Mouse (Mus musculus): ENCODE measurements around the gene Add1.
"Not testable (repeated sequence)": the region's sequence is repeated elsewhere in the genome, so short reads cannot be mapped to it uniquely, and the experiment has no call there.

The Add1 gene

GRCm38 (mm10) chr5:34550251-34550650, 23.2 kb upstream of the Add1 start:
- DNase-seq (ENCODE audit: low spot score in 2 of 2), result no peak

- DNase-seq (ENCODE audit: low spot score in 2 of 2), result no peak
Measured at GRCm38 (mm10) chr5:34551821-34552220, 21.6 kb upstream of the Add1 start.

- DNase-seq (ENCODE audit: low spot score in 2 of 2), result no peak
Measured at GRCm38 (mm10) chr5:34563854-34564253, 9.6 kb upstream of the Add1 start.

- DNase-seq (ENCODE audit: low spot score in 2 of 2), result no peak
Measured at GRCm38 (mm10) chr5:34564291-34564690, 9.2 kb upstream of the Add1 start.

DNA sequence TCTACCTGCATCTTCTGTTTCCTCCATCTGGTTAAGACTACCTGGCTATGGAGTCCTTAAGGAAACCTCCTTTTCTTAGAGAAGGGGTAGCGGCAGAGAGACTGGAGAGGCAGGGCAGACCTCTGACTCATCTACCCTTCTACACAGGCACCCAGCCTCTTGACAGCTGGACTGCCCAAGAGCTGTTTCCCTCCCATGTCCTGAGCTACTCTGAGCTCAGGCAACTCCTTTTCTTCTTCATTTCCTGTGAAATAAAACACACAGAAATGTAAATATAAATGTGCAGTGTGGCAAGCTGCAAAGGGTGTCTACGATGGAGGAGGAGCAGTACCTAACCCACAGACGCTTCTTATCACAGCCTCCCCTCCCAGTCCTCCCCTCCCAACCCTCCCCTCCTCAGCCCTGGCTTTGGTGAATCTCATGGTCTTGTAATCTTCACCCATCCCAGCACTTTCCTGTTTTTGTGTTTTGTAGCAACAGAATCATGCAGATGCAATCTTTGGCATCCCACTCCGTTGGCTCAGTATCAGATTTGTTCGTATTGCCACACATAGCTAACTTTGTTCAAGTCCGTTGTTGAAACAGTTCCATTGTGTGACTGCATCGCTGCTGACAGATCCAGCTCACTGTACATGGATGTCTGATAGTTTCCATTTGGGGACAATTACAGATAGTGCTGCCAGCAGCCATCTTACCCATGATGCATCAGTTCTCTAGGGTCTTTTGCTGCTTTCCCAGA, 7.8 kb upstream of the Add1 start:
- no peak for DNase-seq (ENCODE audit: low spot score in 2 of 2)

- peak in 1 of 2 experiments; percentile 40 for DNase-seq (ENCODE audit: low spot score in 2 of 2)
Measured at GRCm38 (mm10) chr5:34571551-34571950, 1.9 kb upstream of the Add1 start.

GRCm38 (mm10) chr5:34572568-34572967, 896 bp upstream of the Add1 start:
- peak in 1 of 2 experiments; percentile 31 for DNase-seq (ENCODE audit: low spot score in 2 of 2)

DNA sequence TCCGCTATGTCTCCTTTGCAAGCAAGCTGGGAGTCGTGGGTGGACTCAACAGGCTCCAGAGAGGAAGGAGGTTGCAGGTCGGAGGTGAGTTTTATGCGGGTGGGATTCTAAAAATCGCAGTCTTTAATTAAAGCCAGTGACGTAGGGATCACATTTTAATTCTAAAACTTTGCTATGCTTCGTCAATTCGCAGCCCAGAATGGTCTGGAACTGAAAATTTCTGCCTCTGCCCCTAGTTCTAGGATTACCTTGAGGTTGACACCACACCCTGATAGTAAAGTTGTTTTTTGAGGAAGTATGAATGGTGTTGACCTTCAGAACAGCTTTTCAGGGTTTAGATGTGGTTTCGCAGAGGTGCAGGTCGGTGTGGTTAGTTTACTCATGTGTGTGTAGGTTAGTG, 1.3 kb downstream of the Add1 start:
- peak; percentile 38 to 46 for DNase-seq (ENCODE audit: low spot score in 2 of 2)

DNA sequence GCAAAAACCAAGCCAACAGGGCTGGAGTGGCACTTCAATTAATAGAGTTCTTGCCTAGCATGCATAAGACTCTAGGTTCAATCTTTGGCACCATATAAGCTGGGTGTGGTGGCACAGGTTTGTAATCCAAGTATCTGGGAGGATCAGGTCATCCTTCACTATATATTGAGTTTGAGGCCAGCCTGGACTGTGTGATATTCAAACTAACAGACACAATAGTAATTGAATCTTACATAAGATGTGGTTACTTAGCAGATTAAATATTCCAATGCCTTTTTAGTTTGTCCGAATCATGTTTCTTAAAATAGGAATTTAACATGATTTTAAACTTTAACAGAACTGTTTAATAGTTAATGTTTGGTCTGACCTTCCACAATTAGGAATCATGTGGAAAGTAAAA, 2.8 kb downstream of the Add1 start:
- no peak for DNase-seq (ENCODE audit: low spot score in 2 of 2)

DNA sequence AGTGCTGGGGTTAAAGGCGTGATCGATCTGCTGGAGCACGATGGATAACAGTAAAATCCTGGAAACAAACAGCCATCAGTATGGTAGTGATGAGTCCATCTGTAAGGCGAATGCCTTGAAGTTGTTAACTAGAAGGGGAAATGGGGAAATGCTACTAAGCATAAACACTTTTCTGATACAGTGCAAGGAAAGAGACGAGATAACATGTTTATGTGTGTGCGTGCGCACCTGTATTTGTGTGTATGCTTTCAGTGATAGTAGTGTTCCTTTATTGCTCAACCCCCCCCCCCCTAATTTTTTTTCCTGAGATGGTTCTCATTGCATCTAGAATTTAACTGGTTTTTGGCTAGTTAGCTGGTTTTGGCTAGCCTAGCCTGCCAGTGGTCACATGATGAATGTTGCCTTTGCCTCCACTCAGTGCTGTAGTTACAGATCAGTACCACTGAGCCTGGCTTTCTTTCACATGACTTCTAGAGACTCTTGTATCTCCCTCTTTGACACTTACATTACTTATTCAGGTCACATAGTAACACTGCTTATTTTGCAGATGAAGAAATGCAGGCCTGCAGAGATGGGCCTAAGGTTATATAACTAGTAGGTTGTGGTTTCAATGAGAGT, 4.7 kb downstream of the Add1 start:
- no peak for DNase-seq (ENCODE audit: low spot score in 2 of 2)

DNA sequence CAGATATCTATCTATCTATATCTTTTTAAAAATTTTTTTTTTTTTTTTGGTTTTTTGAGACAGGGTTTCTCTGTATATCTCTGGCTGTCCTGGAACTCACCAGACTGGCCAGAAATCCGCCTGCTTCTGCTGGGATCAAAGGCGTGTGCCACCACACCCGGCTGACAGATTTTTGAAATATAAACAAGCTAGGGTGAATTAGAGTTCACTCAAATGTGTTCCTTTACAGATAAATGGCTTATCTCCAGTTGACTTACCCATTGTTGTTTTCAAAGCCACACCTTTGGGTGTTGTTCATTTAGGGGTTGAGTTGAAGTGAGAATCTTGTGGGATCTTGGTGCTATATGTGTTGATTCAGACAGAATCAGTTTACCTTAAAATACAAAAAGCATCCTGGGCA, 5.9 kb downstream of the Add1 start:
- DNase-seq (ENCODE audit: low spot score in 2 of 2), result no peak

GRCm38 (mm10) chr5:34581671-34582313, 8.3 kb downstream of the Add1 start:
- DNase-seq (ENCODE audit: low spot score in 2 of 2), result peak; percentile 35 to 50

GRCm38 (mm10) chr5:34582314-34582675, 8.8 kb downstream of the Add1 start:
- peak in 1 of 2 experiments; percentile 43 for DNase-seq (ENCODE audit: low spot score in 2 of 2)

- DNase-seq (ENCODE audit: low spot score in 2 of 2), result no peak
Measured at GRCm38 (mm10) chr5:34585216-34585615, 11.8 kb downstream of the Add1 start.

- no peak for DNase-seq (ENCODE audit: low spot score in 2 of 2)
Measured at GRCm38 (mm10) chr5:34587881-34588280, 14.4 kb downstream of the Add1 start.

DNA sequence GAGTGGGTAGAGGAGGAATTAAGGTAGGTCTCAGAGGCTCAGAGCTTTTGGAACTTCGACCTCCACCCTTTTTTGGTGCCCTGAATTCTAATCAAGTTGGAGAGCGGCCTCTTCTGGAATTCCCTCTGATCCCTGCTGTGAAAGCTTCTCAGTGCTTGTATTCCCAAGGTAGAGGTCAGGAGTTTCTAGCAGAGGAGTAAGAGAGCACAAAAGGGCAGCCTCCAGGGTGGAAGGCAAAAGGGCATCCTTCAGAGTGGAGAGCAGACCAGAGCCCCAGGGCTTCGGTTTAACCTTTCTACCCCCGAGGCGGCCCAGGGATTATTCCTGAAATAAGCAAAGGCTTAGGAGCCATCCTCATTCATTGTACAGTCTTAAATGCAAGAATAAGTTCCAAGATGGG, 16.6 kb downstream of the Add1 start:
- no peak for DNase-seq (ENCODE audit: low spot score in 2 of 2)

GRCm38 (mm10) chr5:34590702-34591101, 17.2 kb downstream of the Add1 start:
- no peak for DNase-seq (ENCODE audit: low spot score in 2 of 2)

DNA sequence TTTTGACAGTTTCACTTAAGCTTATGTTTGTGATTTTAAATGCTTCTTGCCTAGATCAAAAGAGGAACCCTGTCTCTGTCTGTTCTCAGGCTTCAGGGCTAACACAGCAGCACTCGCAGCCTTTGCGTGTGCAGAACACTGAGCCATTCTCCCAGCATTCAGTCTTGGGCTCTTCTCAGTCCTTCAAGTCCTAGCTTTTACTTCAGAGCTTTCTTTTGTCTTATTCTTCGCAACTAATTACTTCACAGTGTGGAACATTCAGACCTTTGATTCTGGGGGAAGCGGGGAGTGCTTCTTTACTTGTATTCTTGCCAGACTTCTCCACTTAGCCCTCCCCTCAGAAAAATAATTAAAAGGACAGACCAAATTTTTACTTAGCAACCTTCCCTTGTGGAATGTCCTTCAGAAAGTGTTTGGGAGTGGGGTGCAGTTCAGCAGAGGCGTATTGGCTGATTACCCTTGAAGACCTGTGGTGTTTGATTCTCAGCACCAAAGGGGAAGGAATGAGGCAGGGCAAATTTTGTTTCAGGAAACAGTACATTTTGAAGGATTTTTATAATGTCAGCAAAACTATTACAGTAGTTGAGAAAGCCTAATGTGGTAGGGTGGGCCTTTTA, 18.0 kb downstream of the Add1 start:
- no peak for DNase-seq (ENCODE audit: low spot score in 2 of 2)

- DNase-seq (ENCODE audit: low spot score in 2 of 2), result not testable (repeated sequence)
Measured at GRCm38 (mm10) chr5:34592224-34592623, 18.8 kb downstream of the Add1 start.

- no peak for DNase-seq (ENCODE audit: low spot score in 2 of 2)
Measured at GRCm38 (mm10) chr5:34592666-34593065, 19.2 kb downstream of the Add1 start.

GRCm38 (mm10) chr5:34593202-34593727, 19.8 kb downstream of the Add1 start:
- DNase-seq (ENCODE audit: low spot score in 2 of 2), result no peak

DNA sequence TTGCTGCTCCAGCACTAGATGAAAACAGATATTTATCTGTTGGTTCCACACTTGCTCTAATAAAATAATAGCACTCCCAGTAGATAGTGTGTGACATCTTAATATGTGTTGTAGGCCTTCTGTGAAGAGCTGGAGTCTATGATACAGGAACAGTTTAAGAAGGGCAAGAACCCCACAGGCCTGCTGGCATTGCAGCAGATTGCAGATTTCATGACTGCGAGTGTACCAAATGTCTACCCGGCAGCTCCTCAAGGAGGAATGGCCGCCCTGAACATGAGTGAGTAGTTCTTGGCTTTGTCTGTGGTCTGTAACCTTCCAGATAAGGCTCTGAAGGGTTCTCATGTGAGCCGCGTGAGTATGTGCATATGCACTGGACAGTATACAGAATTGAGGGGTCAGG, 31.1 kb downstream of the Add1 start:
- no peak for DNase-seq (ENCODE audit: low spot score in 2 of 2)

All from spleen, postnatal 10 days (tissue).